Mouse (Mus musculus): ENCODE data around the gene Arl15.

The Arl15 gene

DNA sequence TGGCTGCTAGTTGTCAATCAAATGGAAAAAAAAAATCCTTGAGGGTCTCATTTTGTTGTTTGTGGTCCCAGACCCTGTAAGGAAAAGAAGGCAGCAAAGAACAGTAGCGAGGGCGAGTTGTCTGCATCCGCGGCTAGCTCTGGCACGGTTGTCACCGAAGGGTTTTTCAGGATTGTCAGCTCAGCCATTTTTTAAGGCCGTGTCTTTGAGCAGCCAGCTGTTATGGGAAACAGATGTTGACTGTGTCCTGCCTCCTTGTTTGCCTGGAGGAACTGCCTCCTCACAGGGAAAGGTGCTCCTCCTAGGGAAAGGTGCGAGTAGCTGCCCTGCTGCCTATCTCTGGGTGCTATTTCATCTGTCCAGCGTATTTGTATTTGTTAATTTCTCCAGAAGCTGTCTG, 144.3 kb downstream of the Arl15 start:
- no peak for DNase-seq

DNA sequence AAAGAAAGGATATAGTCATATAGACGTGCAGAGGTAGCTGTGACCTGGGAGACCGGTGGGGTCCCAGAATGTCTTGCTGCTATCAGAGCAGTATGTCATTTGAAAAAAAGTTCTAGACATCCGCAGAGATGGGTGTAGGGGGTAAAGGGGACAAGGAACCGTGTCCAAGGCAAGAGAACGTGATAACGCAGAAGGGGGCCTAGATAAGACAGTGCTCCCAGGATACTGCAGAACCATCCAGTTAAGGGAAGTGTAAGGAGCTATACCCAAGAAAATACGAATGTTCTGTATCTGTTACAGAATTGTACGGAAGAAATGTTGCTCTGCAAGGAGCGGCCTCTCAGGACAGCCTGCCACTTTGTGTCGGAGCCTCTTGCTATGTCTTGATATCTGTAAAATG, 144.8 kb downstream of the Arl15 start:
- DNase-seq = no peak

DNA sequence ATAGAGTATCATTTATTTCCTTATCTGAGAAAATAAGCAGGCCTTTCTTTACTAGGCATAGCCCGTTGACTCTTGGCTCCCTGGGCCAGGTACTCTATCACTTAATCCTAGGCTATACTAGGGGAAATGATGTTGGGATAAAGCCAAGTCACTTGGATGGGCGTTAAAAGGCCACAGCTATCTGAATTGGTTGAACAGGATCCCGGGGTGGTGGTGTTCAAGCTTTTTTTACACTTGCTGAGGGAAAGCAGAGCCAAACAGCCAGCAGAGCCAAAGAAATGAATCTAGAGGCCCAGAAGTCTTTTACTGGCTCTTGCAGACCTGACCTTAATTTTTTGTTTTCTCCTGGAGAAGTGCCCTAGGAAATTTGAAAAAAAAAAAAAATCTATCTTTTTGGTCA, 145.4 kb downstream of the Arl15 start:
- DNase-seq = no peak

DNA sequence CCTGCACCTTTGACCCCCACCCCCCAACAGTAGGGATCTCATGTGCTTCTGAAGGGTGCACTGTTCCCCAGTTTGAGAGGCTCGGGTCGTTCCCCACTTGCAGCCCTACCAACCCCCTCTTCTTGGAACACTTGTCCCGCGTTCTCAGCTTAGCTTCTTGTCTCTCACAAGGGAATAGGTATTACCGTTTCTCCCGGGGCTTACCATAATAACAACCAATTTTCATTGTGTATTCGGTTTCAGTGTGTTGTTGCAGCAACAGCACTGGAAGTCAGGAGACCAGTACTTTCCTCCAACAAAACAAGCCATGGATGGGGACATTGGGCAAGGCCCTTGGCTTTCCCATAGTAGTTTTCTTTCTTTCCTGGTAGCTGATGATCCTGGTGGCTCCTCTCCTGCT, 145.8 kb downstream of the Arl15 start:
- no peak for DNase-seq

DNA sequence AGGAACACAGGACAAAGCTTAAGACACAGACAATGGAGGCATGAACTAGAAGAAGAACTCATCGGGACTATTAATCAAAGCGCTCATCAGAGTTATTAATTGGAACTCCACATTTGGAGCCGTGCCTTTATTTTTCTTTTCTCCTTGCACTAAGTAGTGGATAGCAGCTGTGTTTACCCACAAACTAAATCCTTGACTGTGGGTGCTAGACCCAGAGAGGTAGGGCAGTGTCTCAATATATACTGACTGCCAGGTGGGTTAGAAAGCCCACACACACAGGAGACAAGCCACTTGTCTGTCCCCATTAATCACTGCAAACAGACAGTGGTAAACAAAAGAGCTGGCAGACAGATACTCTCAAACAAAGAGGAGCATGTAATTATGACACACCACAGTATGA, 147.6 kb downstream of the Arl15 start:
- no peak for DNase-seq

DNA sequence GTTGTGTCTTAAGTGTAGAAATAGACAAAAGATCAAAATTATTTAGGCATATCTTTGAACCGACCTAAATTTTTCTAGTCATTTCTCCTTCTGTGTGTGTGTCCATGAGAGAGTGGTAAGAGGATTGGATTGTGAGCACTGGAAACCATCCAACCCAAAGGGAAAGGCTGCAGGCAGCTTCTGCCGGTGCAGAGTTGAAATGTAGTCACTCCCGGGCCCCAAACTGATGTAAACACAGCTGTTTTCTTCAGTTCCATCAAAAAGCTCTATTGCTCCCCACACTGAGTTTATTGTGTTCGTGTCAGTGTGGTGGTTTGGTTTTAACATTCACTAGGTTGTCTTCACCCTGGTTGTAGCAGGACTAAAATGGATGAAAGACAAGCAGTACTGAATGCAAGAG, 153.2 kb downstream of the Arl15 start:
- no peak for DNase-seq

DNA sequence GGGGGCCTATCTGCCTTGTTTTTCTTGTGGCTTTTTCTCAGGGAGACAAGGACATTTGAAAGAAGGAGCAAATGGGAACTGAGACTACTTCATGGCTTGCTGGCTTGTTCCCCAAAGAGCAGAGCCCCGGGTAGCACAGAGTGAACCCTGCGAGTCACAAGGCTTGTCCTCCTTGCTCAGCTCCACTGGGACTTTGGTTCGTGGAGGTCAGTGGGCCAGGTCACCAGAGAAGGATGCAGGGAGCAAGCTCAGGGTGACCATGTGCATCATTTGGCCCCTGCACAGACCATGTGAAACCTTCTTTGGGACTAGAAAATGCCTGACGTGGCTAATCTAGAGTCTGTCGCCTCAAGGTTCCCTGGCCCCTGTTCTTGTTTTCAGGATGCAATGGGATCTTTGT, 155.4 kb downstream of the Arl15 start:
- no peak for DNase-seq

DNA sequence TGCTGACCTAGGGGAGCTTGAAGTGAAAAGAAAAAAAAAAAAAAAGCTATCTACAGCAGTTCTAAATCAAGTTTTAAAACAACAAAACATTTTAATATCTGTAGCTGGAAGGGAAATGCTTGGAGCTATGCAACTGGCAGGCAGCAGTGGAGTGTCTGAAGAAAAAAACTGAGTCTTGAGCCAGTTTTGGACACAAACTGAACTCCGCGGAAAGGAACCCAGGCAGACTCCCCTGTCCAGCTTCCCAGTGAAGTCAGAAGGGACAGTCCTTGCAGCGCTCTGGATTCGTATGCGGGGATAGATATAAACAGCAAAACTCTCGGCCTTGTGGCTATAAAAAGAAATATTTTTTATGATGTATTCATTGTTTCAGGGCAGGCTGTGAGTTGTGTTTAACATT, 155.8 kb downstream of the Arl15 start:
- DNase-seq = no peak

DNA sequence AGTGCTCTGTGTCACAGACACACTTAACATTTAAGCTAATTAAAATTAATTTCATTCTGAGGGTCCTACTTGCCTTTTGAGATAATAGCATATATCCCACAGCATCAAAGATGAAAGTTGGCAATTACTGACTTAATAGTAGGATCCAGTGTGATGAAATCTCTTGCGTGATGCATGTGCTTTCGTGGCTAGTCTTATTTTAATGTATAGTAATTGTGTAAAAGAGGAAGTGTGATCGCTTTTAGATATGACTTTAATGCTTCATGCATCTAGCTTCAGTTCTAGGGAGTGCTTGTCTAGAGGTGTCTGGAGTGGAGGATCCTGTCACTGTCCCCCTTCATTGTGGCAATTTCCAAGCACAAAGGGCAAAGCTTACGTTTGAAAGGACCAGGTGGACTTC, 163.1 kb downstream of the Arl15 start:
- no peak for DNase-seq

DNA sequence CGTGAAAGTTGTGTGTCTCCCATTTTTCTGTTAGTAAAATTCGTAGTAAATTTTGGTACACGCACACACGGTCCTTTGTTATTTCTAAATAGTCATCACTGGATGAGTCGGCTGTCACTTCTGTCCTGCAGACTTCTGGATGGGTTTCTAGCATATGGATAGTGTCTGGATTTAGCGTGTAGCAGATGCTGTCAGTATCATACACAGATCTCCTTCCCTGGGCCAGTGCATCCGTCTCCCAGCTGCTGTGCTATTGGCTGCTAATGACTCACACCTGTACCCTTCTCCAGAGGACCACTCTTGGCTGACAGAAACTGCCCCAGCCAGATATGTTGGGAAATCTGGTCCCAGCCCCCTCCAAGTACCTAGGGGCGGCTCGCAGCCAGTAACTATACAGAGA, 170.6 kb downstream of the Arl15 start:
- no peak for DNase-seq

DNA sequence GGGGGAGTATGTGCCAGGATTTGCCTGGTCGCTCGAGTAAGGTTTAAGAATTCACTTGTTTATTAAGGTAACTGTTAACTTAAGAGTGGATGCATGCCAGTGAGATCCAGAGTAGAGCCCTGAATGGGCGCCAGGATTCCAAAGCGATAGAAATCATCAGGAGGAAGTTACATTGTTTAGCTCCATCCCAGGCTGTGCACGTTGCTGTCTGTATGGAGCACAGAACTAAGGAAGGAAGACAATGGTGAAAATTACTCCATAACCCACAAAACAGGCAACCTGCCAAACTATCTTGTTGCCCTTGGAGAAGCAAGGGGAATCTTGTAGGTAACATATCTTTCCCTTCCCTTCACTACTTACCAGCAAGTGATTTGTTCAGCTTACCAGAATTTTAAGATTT, 176.4 kb downstream of the Arl15 start:
- no peak for DNase-seq

DNA sequence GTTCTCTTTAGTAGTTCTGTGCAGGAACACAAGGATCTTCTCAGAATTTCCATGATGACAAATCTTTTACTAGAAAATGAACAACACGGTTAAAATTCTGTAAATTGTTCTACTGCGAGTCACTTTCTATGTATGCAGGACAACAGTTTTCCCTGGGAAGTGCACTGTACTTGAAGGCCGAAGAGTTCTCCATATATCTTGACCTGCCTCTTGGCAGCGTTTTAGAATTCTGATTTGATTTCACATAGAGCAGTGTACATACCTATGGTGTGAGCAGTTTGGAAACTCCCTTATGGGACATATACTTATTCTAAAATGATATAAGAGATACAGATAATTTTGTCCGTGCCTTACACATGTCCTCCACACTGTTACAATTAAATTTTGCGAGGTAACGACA, 178.1 kb downstream of the Arl15 start:
- no peak for DNase-seq

DNA sequence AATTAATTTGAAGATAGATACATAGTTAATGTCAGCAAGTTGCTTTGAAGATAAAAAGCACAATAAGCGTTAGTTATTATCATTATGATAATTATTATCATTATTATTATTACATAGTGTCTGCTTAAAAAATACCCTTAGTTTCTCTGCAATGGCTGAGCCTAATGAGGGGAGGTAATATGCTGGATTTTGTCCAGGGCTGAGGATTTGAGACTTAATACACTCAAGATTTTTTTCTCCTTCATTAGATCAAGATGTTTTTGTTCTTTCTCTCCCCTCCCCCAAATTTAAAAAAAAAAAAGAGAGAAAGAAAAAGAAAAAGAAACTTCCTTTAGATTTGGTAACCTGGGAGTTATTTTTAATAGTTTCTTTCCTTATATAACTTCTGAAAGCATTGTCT, 180.6 kb downstream of the Arl15 start:
- no peak for DNase-seq

DNA sequence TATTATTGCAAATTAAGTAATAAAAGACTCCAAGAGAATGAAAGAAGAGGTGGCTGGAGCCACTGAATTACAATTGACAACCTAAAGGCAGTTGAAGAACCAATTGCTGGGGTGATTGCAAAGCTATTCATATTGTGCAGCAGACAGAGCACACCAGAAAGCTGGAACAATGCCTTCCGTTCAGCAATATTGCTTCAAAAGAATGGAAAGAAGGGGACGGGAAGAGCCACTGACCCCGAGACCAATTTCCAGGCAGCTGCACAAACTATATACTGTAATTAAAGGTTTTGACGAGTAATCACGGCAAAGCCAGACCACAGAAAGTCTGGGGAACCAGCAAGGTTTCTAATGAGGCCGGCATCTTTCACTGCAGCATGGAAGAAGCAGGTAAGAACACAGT, 181.4 kb downstream of the Arl15 start:
- no peak for DNase-seq

DNA sequence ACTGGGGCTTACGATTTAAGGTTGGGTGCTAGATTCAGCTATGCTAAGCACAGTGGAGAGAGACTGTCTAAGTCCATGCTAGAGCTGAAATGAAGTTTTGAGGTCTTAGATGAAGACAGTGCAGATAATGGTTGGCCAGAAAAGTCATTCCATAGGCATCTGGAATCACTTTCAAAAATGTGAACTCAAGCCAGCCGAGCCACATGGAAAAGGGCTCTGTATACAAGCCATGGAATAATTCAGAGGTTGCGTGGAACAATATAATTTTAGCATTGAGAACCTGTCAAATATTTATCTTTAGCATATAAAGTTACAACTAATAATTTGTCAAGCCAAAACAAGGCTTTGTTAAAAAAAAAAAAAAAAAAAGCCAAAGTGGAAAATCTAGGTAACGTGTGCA, 182.6 kb downstream of the Arl15 start:
- DNase-seq = no peak

DNA sequence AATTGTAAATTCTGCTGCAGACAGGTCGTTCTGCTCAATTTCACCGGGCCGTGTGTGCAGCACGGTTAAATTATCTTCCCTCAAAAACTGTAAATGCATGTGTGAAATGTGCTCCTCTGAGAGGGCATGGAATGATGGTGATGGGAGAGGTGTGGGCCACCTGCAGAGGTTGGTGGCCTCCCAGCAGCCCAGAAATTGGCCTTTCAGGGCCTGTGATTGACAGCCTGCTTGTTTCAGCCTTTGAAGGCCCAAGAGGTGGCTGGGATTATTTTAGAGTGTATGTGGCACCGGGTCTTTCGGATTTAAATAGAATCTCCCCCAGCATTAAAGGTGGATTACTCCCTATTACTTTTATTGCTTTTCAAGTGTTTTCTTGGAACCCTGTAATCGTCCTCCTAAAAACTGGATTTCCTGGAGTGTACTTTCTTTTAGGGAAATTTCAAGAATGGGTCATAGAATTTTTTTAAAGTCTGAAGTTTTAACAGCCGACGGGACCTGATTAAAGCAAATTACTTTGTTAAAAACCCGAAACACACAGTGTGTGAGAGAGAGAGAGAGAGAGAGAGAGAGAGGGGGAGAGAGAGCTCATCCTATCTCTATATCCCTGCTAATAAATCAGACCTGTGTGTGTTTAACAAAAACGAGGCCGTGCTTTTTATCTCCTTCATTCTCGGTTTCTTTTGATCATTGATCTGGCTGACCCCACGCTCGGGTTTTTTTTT, 186.6 kb downstream of the Arl15 start:
- DNase-seq = no peak

DNA sequence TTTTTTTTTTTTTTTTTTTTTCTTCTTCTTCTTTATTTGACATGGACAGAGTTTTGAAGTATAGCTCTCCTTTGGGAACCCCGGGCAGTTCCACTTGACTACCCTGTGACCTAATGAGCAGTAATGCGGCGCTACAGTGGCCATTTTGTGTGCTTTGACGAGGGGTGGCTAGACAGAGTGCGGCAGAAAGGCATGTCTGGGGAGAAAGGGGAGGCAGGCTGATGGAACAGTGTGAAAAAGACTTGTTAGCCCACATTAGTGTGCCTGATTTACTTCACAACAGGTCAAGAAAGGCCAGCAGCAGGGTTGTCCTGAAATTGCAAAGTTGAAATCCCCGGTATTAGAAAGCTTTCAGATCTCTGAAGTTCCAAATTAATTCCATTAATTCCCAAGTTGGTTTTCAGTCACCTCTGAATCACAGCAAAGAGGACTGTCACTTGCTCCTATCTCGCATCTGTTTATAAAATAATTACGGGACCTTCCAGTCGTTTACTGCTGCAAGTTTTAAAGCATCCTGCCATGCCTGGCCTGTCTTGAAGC, 187.2 kb downstream of the Arl15 start:
- no peak for DNase-seq

DNA sequence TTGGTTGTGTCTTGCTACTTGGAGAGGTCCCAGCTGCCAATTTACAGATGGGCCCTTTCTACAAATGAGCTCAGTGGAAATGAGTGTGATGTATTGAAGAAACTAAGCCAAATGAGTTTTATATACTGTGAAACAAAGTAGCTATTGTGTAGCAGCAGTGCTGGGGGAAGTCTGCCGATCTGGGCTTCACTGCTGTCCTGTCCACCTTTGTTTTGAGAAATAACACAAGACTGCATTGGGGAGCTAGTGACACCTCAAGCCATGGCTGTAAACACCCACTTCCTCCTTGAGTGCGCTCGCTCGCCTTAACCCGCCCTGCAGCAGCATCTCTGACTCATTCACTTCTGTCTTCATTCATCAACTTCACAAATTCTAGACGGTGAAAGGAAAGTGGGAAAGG, 189.3 kb downstream of the Arl15 start:
- DNase-seq = no peak

DNA sequence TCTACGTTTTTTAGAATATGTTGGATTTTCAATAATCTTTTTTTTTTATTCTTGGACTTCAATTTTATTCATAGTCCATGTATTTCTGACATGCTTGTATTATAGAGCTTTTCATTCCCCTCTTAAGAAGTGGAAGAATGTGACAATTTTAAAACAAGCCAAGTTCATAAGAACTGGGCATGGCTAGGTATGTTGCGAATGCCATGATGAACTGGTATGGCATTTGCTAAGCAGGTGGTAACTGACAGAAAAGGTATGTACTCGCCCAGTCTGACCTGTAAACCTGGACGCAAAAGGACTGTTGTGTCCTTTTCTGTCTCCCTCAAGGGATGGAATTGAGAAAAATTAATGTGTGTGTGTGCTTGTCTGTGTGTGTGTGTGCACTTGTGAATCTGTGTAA, 190.2 kb downstream of the Arl15 start:
- DNase-seq = no peak

DNA sequence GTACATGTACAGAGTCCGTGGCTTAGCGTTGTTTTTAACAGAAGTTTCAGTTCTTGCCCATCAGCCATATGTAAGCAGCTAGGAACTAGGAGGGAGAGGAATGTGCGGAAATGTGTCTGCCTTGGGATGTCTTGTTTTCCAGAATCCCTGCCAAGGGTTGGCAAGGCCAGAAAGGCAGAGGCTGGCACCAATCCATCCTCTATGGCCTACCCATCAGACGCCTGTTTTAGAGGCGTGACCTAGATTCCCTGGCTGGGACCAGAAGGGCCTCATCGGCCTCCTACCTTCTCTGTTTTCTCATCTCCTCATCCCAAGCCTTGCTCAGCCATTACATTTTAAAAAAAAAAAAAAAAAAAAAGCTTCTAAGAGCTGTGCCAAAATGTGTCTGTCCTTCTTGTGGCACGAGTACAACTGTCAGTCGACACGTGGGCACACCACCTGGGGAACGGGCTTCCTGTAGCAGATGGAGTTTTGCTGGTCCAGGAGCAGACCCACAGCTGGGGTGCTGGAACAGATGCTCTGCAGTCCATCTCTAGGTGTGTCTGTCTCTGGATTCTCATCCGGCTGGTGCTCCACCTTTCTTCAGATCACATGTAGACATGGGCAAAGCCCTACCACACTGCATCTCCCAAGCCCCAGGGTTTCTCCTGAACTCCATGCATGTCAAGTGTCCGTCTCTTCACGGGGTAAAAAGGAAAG, 192.7 kb downstream of the Arl15 start:
- no peak for DNase-seq

DNA sequence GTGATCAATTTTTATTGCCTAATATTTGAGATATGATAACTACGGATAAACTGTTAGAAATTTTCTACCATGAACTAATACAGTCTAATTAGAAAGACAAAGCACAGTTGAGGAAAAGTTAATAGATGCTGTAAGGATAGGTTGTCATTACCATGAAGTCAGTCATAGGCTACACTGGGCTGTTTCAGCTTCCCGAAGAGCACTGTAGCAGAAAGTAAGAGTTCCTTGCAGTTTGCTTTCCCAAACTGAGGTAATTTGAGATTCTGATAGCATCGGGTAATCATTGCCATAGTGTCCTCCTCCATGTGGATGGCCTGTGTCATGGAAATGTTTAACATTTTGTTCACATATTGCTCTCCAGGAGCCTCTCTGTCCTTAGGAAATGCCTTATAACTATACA, 195.9 kb downstream of the Arl15 start:
- DNase-seq = no peak

DNA sequence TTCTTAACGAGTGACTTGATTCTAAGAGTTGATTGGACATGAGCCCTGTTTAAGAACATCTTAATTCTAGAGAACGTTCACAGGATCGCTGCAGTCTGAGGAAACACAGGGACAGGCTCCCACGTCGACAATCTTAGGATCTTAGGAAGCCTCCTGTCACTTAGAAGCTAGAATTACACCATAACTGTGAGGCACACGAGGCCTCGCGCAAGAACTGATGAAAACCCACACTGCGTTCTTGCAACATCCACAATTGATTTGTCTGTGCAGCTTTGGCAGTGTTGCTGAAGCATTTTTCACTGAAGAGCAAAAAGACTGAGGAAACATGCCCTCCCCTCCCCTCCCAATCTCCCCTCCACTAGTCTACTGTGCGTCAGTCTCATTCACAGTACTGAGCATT, 196.4 kb downstream of the Arl15 start:
- DNase-seq = no peak

DNA sequence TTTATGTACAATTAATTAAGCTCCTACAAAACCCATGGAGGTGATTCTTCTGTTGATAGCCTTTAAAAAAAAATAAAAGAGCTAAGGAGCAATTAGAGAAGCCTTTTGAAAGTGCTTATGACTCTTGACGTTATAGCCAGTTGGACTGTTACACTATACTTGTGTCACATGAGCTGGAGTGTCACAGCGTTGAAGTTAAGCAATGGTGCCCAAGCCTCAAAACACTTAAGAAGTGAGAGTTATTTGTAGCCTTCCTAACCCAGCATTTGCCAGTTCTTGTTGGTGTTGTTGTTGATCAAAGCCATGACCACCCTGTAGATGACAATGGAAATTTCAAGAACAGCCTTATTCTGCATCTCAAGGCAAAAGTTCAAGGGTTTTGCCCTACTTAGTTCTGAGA, 198.8 kb downstream of the Arl15 start:
- no peak for DNase-seq

DNA sequence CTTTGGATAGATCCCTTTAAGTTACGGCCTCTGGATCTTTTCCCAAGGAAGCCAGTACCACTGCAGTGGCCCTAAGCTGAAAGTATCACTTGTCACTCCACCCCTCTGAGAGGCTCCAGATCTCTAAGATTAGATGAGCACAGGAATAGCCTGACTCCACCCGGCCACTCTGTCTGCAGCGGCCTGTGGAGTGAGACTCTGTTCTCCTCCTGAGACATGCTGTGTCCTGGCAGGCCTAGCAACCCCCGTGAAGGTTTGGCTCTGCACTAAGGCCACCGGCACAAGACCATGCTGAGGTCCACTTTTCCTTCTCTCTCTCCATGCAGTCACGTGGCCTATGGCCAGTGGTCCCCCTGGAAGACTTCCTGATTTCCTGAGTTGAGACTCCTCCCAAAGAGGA, 200.3 kb downstream of the Arl15 start:
- DNase-seq = no peak

All from liver (tissue).